Mouse (Mus musculus) lung, adult 18-20 months (tissue): ENCODE data around the gene Gm9747.

Experiments
- DNase-seq, 2 experiments: peaks; one replicate each; pipeline ENCODE4 v3.0.0; 2022; ENCODE audit warnings: mixed read lengths in 2 of 2

The Gm9747 gene

DNA sequence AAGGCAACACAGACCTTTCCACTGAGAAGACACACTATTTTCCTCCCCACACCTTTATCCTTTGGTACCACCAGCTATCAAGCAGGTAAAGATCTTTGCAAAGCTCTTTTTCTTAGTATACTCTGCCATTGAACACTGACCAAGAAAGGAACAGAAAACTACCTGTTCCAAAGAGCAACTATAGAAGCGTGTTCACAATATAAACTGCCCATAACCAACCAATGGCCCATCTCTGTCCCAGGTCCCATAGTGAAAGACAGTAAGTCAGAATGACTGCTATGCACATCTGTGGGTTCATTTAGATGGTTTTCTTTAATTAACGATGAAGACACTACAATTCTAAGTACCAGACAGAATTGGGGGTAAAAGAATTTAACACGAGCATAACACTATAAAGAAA lies at the start of gene Gm9747:
Gene Gm9747 (plus strand): TSS at position 301 of the 400 bp plus-strand sequence.
- no peak for DNase-seq

DNA sequence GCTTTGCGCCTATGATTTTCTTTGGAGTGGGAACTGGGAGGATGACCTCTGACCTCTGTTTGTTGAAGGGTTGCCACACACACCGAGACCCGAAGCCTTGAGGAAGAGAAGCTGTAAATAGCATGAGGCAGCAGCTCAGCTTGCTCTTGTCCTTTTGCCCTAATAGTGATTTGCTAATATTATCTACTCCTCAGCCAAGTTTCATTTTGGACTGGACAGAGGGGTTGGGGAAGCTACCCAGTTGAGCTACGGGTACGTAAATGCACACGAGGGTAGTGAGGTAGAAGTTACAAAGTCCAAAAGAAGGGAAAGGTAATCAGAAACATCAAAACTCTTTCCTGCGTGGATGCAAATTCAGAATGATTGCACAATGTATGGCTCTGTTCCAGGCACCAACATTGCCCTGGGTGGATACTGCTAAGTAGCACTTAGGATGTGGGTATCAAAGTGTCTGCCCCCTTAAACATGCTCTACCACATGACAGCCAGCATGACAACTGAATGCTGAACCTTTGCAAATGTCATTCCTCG lies 48.9 kb upstream of the Gm9747 start:
- DNase-seq = peak; percentile 9 to 23

DNA sequence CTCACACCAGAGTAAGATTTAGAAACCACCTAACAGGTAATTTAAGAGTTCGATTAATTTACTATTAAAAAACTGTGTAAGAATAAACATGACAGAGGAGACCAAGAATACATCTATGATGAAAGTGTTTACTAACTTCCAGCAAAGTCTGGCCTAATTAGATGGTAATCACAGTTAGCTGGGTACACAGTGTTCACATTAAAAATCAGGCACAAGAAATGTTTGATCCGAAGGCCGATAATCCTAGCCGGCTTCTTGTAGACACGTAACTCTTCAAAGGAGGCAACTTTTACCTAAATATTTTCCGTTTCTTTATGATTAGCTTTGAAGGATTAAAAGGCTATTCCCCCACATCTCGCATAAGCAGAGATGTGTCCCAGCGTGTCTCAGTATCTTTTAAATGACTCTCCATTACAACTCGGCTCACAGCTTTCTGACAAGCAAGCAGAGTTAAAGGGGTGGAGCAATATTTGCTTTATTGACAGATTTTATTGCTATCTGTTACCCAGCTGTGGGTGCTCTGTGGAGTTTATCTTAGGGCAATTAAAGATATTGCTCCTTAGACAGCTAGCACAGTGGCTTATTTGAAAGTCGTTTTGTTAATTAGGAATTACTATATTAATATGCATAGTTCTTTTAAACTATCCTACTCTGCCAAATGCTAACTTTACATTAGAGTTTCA lies 44.2 kb upstream of the Gm9747 start:
- no peak for DNase-seq

DNA sequence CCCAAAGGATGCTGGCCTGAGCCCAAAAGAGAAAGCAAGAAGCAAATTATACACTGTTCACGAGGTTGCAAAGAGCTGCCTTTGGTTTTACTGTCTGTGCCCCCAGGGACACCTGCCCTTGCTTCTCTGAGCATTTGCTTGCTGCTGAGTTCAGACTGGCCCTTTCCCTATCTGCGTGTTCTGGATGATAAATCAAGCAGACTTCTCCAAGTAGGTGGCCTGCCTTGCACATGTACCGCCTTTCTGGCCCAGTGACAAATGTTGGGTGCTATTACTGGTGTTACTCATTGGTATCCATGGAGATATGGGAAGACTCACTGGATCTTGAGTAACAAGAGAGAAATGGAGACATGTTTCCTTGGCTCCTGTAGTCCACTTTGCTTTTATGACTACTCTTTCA lies 43.4 kb upstream of the Gm9747 start:
- peak; percentile 47 to 60 for DNase-seq

DNA sequence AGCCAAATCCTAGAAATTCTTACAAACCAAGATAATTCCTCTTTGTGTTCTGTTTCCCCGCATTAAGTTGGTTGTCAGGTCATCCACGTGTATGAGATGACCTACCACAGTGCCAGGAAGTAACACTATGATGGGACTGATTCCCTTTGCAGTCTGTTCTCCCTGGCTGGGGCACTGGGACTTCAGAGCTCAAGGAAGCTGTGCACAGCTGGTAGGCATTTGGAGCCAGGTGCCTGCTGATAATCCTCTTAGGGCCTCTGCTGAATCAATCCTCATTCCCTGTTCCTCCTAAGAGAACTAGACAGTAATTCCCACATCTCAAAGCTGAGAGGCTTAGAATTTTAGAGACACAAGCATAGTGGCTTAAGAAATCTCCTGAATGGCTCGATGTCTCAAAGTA lies 41.3 kb upstream of the Gm9747 start:
- DNase-seq = no peak

DNA sequence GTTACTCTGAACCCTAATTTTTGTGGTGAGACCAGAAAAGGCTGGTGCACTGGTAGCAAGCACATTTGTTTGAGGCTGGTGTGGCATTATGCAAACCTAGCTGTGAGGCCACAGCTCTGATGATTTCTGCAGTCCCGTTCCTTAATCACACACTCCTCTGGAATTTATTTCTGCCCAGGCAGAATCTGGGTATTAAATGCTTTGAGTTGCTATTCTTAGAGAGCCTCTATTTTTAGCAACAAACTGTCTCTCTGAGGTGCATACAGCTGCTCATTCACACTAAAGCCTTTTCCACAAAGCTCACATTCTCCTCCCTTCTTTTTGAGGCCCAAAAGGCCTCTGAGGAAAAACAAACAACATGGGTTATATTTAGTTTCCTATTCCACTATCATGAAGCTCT lies 33.0 kb upstream of the Gm9747 start:
- DNase-seq = no peak

DNA sequence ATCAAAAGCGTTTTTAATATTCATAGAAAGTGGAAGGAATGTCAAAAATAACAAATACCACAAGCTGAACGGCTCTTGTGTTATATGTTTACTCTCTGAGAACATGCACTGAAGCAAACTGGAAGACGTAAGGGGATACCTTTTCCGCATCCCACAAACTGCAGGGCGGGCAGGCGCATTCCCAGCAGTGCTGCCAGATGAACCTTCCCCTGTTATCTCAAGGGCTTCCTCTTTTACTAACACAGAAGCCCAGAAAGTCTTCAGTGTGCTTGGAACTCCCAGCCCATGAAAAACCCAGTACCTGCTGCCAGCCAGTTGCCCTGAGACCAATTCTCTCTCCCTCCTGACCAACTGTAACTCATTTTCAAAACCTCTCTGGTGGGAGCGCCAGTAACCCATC lies 32.3 kb upstream of the Gm9747 start:
- DNase-seq = peak; percentile 5 to 23

DNA sequence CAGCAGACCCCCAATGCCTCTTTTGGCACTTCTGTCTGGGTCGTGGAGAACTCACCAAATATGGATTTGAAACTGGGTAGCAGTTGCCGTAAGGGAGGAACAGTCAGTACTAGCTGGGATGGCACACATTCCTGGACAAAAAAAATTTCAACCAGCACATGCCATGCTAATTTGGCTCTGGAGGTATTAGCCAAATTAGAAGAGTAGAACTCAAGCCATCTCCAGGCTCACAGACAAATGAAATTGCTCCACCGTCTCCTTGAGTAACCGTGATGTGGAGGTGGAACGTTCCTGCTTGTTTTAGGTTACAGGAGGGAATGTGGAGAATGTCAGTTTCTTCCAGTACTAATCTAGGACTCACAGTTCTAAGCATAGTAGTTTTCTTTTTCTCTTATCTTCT lies 25.4 kb upstream of the Gm9747 start:
- no peak for DNase-seq

DNA sequence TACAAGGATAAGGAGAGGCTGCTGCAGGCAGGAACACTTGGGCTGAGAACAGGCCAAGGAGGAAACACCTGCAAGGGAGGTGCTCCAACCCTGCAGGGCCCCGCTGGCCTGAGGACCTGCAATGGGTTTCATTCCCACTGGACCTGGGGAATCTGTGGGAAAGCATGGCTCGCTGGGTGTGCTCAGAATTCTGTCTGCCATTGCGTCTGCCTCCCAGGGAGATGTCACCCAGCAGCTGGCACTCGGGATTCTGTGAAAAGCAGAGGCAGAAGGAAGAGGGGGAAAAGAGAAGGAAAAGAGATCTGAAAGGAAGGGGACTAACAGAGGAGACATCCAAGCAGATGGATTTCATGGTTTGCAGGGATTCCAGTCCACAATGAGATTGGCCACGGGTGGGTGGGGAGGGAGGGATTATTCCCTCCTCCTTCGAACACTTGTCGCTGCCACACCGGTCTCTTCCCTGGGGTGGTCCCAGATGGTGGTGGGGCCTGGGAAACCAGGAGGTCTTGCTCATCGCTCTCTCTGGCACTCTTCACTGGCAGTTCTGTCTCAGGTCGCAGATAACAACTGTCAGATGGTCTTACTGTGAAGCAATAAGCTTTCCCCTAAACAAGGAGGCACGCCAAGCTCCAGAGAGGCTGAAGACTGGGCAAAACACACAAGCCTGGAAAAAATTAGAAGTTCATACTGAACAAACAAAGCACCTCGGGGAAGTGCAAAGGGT lies 12.1 kb upstream of the Gm9747 start:
- no peak for DNase-seq

DNA sequence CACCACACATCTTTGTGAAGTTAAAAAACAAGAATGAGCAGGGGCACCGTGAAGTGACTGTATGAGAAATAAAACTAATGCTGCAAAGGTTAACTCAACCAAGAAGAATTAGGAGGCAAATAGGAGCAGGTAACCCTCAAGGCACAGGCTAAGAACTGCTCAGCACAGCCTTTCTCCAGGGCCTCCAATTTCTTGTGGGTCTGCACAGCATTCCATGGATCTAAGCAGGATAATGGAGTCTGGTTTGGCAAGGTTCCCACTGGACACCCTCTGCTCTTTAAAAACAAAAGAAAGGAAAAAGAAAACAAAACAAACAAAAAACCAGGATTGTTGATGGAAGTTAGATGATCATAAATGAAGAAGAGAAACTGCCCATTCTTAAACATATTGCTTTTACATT lies 11.4 kb upstream of the Gm9747 start:
- DNase-seq = no peak

DNA sequence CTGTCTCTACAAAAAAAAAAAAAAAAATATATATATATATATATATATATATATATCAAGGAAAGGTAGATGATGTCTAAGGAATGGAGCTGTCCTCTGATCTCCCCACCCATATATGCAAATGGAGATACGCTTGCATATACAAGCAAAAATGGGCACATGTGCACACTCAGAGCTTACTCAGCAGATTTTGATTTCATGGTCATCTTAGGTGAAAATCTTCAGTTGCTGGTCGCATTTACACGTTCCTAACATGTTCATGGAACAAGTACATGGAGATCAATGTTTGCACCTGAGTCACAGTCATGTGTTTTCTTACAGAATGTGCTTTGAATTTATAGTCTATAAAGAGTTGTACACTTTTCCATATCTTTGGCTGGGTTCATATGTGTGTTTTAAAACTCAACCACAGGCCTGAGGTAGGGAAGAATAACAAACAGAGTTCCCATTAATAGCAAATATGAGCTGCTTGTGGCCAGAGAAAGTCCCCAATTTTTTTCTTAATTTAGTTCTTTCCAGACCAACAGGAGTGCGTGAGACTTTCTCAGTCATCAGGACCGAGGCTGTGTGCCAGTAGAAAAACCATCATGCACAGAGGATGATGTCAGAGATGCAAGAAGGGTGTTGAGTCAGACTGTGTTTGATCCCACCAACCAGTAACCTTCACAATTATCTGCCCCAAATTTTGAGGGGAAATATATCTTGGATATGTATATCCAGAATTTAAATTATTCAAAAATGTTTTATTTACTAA lies 9.7 kb upstream of the Gm9747 start:
- no peak for DNase-seq

DNA sequence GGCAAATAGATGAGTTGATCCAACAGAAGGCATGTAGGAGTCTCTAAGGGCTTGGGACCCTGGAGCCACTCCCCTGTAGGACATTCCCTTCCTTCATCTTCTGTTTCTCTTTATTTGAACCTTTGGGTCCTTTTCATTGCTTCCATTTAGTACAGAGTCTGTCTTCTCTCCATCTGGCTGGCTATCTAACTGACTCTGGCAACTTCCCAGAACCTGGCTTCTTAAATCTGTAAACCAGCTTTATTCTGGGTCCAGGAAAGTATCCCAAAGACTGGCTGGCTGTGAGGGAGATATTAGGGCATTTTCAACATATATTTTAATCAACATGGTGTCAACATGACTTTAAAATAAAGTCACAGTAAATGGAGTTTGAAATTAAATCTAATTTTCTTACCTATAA lies 4.1 kb upstream of the Gm9747 start:
- DNase-seq = no peak

DNA sequence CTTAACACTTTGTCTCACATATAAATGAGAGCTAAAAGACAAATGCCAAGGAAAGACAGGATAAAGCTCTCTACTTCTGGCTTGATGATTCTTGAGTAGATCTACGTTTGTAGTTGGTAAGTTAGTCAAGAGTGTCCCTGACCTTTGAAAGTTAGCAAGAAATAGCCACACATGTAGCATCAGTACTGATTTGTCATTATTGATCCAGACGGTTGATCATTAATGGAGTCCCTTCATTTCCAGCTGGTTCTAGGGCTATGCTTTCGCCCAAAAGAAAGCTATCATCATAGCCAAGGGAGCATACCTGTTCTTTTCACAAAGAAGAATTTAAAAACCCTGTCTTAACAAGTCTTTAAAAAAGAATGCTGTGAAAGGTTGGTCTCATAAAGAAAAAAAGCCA lies 1.7 kb downstream of the Gm9747 start:
- no peak for DNase-seq

DNA sequence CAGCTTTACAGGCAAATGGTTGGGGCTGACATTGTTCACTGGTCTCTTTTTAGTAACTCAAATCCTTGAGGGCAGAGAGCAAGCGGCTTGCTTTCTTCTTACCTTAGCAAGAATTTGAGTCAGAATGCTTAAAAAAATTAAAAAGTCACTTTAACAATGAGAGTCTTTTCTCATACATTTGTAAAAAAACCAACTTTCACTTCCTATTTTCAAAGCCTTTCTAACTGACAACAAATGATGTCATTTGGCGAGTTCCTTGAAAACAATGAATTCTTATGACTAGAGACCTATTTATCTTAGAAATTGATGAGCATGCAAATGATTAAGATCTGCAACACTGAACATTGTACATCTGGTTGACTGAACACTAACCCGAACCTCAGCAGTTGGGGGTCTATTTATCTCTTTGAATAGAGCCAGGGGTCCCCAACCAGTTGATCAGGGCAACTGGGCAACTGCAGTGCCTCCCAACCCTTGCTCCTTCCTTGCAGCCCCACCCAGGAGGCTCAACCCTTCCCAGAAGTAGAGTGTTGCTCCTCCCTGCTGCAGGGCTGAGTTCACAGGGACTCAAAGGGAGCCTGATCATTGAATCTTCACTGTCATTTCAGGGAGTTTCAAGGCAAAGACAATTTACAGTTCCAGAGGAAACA lies 2.7 kb downstream of the Gm9747 start:
- DNase-seq = no peak

DNA sequence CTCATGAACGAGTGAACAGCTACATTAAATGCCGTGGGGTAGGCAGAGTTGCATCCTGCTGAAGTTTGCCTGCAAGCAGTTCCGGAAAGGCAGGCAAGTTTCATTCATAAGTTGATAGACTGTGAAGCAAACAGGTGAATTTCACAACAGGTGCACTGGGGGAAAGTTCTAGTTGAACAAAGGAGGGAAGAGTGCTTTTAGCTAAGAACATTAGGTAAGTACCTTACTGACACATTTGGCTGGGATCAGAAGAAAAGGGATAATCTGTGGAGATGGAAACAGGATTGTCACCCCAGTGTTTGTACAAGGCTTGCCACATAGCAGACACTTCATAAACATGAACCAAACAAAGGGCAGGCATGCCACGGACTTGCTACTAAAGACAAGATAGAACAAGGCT lies 5.3 kb downstream of the Gm9747 start:
- peak in 1 of 2 experiments; percentile 35 for DNase-seq

DNA sequence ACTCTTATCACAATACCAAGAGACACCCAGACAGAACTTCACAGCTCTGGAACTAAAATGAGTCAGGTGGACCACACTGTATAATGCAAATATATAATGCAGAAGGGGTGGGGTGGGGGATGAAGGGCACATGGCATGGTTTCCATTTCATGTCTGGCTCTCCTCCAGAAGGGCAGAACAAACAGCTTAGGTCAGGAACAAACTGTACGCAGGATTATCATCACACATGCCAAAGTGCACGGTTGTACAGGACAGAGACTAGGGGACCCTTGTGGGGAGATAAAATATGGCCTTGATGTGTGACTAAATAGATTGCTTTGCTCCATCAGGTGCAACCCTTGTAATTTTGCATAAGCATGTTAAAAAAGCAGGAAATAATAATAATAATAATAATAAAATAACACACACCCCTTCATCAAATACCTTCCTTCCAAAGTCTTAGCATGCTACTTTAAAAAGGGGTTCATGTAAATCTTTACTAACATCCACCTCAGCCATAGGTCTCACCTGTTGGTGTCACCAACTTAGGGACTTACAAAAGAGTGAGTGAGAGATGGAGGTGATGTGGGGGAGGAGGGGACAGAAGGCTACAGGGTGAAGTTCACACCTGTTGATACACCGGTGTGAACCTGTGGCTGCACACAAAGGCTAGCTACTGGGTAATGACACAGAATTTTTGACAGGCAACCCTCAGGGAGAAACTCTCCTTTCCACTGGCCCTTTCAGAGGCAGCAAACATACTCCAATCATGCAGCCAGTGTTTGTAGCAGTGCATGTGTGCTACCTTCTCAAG lies 6.7 kb downstream of the Gm9747 start:
- DNase-seq = no peak

DNA sequence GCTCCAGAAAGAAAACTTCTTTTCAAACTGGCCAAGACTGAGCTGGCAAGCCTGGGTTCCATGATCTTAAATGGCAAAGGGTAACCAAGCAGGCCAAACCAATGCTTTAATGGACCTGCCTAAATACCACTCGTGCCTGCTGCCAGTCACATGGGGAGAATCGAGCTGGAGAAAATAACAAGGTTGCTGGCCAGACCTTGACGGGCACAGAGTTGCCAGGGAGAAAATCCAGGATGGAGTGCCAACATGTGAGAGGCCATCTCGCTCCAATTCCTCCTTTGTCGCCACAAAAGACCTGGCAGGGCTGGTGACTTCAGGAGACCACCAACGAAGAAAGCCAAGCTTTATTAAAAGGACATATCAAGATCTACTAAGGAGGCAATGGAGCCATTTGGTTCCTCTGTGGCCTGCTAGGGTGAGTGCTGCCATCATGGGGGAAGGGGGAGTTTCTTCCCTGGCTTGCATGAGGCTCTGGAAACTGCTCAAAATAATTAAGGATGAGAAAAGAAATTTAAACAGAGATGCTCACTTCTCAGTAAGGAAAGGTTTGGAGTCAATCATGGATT lies 10.4 kb downstream of the Gm9747 start:
- DNase-seq = no peak

DNA sequence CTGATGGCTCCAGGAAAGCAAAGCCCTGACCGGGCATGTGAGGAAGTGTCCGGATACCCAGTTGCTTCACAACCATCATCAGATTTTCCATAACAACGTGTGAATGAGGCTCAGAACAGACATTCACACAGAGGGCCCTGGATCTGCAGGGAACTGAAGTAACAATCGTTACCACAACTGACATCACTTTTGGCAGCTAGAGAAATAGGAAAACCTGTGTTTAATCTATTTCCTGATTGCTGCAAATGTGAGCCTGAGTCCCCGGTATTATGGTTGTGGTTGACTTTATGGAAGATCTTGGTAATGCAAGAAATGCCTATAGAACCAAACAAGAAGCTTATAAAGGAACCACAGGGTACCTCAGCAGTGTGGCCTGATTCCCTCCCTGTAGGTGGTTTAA lies 12.1 kb downstream of the Gm9747 start:
- DNase-seq = no peak

DNA sequence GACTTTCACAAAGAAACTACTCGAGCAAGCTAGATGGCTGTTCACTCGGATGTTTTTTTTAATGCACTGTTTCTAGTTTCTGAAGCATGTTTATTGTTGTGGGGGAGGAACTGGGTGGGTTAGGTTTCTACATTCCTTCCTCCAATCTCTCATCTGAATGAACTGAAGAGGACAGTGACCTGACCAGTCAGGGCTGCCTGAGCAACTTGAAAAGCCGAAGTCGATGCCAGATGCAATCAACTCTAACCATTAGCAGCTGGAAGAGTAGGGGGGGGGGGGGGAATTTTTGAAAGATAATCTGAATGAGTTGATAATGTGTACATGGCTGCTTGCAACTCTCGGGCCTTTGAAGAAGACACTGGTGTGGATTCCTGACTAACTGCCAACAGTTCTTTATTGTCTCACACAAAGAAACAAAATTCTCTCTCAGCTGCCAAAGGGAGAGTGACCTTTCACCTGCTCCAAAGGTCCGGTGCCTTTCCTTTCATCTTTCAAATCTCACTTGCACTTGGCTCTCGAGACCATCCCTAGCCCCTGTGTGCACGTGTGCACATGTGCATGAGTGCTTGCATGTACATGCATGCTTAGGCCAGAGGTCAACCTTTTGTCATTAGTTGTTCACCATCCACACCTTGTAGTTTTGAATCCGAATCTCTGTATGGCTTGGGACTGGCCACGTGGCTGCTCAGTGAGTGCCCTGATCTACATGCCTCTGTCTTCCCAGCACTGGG lies 14.5 kb downstream of the Gm9747 start:
- DNase-seq = no peak

DNA sequence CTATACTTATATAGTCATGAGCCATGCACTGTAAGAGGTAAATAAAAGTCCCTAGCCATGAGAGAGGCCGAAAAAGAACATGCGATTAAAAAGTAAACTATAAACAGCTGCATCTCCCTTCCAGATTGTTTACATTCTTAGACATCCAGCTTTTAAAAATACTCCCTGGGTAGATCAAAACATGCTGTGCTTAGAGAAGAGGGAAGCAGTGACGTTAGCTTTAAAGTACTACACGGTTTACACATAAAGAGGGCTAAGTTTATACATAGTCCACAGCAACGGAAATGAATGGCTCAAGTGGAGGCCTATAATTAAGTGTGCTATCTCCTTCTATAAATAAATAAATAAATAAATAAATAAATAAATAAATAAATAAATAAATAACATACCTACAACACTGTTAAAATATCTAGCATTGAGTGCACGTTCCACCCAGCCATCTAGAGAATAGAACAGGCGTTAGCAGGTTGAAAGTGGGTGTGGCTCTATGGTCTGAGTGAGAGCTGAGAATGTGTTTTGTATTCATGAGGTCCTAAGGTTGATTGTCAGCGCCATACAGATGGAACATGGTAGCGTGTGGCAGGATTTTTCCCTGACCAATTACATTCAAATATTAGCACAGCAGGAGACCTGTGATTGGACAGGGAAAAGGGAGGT lies 21.0 kb downstream of the Gm9747 start:
- DNase-seq = no peak

DNA sequence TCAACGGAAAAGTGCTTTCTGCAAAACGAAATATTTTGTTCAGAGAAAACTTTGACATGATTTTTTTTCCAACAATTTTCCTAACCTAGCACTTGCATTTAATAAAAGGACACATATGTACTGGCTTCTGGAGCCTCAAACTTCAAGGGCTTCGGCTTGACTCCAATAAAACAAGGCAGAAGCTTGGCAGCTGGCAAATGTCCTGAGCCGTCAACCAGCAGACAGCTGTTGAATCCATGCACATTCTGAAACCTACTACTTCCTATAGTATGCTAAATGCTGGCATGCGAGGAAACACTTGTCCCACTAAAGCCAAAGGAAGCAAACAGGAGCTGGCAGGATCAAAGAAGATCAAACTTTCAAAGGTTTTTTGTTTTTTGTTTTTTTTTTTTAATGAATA lies 24.5 kb downstream of the Gm9747 start:
- no peak for DNase-seq
